Mouse (Mus musculus) layer of hippocampus, adult 18-20 months (tissue): ENCODE measurements around the gene Aqp3. TPM values are rescaled to one million over a fixed set of nuclear protein-coding genes. Genes with fewer than 3 reads are reported as not detected.
"Not testable (repeated sequence)": the region's sequence is repeated elsewhere in the genome, so short reads cannot be mapped to it uniquely, and the experiment has no call there.

Experiments used
- DNase-seq, 2 experiments: peaks; one replicate each; pipeline ENCODE4 v3.0.0; 2022; ENCODE audit warnings: low spot score in 2 of 2
- total RNA-seq, 2 experiments: library from RNA; stranded (reverse); gene quantifications; 2 replicates each; pipeline ENCODE4 v1.2.3; 2021

Aqp3 gene
- total RNA-seq, 2 experiments from 2014 or later, result not detected

DNA sequence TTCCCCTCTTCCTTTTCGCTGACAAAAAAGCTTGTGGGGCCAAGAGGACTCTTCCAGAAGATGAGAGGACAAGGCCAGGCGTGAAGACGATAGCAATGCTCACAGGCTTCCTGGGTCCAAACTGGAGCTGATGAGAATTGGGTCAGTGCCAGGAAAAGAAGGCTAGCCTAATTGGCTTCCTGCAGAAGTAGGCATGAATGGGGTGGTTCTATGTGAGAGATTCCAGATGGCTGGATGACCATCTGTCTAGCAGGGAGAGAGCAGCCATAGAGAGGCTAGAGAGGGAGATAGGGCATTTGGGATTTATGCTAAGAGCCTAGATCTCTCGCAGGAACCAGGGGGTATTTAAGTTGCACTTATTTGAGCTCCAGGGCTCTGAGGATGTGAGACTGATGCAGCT, 9.5 kb upstream of the Aqp3 start:
- no peak for DNase-seq

DNA sequence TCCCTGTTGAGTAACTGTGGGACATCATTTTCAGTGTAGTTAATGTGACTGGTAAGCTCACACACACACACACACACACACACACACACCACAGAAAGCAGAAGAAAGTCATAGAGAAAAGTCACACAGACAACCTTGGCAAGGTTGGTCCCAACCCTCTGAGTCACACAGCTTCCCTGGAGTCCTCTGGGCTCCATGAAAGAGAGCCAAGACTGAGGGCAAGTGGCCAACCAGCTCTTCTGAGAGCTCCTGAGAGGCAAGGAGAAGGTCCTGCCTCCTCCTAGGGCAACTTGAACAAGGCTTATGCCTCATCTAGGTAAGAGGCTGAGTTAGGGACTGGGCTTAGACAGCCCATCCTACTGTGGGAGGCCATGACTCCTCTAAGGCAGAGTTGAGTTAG, 4.9 kb upstream of the Aqp3 start:
- no peak for DNase-seq

DNA sequence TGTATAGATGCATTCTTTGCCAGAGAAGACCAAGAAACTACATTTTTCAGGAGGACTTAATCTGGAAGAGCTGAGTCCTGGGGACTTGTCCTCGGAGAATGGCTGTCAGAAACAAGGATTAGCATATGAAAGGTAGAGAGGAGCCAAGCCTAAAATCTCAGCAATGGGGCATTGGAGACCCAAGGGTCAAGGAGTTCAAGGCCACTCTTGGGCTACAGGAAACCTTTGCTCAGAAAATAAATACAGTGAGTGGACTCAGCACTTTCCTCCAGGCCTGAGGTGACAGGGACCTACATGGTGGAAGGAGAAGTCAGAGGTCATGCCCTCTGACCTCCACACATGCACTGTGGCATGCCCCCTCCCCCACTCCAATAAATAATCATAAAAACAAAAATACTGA, 3.0 kb upstream of the Aqp3 start:
- DNase-seq, result no peak

DNA sequence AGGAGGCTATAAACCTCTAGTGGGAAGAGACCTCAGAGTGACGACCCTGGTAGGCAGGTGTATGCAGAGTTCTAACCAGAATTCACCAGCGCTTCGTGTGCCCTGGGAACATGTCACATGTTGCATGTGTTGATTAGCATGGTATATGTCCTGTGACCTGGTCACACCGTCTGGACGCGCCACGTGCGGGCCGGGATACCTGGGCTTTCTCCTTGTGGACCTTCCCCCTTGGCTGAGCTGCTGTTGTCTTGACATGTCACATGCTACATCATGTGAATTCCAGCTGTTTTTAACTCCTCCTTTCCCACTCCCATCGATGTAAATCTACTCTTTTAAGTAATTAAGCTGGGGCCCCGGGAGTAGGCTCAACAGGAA, 581 bp upstream of the Aqp3 start:
- DNase-seq, result no peak

DNA sequence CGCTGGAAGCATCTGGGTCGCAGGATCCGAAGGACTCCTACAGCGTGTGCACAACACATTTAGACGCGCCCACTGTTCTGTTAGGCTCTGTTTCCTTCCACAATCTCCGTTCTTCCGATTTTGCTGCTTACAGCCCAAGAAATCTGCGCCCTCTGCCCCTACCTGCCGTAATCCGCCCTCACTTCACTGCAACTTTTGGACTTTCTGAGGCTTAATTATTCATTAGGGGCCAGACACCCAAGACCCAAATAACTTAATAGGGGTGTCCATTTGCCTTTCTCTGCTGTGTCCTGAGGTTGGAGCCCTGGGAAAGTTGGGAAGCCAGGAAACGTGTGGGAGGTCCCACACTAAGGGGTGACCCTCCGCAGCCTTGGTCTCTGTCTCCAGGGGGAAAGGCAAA, 602 bp downstream of the Aqp3 start:
- no peak for DNase-seq

DNA sequence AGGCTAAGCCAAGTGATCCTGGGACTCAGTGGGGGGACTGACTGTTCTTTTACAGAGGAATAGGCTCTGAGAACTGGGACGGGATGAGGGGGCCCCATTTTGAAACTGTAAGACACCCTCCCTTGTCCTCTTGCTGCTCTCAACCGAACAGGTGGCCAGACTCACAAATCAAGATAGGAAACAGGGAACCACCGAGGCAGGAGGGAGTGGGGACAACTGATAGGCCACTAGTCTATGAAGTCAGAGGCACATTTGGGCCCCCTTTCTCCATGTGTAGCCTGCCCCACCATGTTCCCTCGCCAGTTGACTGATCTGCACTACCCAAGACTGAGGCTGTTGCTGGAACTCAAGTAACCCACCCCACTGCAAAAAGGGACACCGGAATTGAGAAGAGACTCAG, 1.2 kb downstream of the Aqp3 start:
- DNase-seq, result no peak

DNA sequence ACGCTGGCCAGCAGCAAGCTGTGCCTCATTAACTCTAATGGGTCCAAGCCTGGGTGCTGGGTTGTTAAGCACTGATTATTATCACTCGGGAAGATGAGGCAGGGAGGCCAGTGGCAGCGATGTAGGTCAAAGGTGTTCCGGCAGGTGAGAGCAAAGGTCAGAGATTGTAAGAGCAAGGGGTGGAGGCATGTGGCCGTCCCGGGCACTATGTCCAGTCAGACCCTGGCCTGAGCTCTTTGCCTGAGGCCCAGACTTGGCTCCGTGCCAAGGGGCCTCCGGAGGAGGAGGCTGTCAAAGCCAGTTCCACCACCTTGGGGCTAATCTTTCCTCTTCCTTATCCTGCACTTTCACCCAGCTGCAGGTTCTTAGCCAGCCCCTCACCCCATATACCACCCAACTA, 1.8 kb downstream of the Aqp3 start:
- no peak for DNase-seq

DNA sequence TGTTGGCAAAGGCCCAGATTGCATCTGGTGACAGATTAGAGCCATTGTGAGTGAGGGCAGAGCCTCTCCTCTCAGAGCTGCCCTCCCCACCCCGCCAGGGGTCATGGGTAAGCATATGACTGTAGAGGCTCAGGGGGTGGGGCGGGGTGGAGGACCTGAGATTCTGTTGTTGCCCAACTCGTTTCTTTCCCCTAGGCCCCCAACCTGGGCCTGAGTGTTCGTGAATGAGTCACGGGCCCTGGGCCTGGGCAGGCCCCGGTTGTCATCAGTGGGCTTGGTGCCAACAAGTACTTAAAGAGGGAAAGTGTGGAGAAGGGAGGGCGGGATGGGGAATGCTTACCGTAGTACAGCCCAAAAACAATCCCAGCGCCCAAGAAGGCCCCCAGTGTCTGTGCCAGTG, 3.6 kb downstream of the Aqp3 start:
- DNase-seq, result no peak

DNA sequence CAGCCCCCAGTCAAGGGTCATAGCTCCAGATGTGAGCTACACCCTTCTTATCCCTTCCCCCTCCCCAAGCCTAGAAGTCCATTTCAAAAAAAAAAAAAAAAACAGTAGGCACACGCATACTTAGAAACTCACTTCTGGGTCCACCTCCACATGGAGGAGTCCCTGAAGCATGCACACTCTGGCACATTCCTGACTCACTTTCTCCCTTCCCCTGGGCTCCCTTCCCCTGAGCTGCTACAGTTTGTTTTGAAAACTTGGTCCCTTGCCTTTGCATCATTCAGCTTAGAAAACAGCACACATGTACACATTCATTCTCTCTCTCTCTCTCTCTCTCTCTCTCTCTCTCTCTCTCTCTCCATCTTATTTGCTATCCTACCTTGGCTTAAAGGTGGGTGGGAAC, 5.0 kb downstream of the Aqp3 start:
- no peak for DNase-seq

DNA sequence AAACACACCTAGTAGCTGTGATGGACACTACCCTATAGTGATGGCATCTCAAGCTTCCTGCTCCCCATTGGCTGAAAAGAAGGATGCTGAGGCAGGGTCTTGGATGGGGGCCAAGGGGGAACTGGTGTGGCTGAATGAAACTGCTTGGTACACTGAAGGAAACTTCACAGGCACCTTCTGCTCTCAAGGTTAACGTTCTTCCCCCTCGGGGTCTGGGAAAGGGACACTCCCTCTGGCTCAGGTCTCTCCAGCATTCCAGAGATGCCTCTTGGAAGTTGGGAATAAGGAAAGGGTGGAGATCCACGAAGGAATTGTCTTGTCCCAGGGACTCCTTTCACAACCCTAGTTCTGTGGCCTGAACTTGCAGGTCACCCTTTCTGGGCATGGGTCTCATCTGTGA, 6.6 kb downstream of the Aqp3 start:
- no peak for DNase-seq

DNA sequence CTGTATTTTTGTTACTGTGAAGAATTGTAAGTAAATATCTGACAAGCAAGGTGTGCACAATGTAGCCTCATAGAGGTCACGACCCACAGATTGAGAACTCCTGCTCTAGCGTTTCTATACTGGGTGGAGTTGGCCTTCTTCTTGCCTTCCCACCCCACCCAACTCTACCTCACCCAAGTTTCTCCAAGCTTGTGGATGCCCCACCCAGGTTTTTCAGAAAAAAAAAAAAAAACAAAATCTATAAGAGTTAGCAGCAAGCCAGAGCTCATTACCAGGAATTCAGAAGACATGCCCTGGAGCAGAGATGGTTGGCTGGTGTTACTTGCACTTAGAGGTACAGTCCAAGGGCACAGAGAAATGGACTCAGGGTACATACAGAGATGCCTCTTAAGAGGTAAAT, 8.3 kb downstream of the Aqp3 start:
- DNase-seq, result no peak

DNA sequence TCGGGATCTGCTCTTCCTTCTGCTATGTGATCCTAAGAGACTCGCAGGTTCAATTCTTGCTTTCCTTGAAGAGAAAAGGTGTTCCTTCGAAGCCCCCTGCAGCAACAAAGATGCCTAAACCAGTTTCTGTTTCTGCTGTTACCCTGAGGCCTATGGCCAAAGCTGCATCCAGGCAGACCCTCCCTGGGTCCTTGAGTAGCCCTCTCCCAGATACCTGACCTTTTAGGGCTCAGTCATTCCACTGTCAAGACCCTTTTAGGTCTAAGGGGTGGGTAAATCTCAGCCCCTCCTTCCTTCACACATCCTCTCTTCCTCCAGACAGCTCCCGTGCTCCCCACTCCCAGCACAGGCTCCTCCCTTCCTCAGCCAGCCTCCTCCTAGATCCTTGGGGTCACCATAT, 8.8 kb downstream of the Aqp3 start:
- no peak for DNase-seq

DNA sequence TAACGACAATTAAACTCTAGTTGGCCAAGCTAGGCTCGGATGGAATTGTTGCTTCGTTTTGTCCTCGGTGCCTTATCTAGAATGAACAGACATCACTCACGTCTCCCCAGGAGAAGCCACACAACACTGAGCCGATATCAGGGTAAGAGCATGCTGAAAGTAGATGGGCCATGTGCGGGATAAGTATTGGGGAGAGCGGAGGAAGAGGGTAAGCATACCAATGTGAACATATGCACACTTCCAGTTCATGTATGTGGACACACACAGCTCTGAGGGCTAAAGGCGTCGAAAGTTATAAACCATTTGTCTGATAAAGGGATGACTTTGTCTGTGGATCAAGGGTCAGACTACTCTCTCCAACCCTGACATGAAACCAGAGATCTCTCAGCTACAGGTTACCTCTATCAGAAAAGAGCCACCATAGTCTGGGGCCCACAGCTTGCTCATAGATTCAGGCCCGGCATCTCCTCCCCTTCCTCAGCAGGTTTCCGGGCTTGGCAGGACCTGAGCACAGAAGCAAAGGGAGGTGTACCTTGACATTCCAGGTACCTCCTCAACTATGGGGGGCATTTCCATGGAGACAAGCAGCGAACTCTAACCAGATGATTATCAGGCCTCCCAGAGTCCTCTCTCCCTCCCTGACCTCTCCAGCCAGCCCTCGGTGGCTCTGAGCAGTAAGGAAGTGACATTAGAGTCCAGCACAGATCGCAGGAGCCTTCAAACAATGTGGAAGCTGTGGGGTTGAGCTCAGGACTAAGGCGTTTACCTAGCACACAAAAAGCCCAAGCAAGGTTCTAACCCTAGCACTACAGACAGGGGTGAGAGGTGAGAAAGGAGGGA, 10.3 kb downstream of the Aqp3 start:
- no peak for DNase-seq

DNA sequence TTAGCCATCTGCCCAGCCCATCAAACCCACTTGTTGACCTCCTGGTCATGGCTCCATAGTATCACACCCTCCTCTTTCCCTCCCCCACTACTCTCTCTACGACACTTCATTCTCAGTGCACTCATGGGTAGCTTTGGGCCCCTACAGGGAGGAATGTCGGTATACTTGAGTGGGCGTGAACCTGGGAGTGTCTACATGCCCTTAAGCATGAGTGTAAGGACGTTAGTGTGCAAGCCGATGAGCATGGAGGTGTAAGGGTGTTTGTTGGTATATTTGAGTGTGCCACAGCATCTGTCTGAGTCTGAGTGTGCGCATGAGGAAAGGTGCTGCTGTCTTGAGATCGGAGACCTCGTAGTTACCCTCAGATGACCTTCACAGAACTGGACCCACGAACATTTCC, 11.0 kb downstream of the Aqp3 start:
- no peak for DNase-seq

DNA sequence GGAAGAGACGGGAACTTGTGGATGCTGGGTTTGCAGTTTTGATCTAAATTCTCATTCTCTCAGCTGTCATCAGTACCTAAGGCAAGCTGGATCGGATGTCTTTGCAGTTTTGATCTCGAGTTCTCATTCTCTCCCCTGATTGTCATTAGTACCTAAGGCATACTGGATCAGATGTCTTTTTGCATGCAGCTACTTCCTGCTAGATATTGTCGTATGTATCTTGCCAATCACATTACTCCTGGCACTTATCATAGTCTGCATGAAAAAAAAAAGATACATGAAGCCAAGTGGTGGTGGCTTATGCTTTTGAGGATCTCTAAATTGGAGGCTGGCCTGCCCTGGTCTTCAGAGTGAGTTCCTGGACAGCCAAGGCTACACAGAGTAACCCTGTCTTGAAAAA, 13.2 kb downstream of the Aqp3 start:
- no peak for DNase-seq

DNA sequence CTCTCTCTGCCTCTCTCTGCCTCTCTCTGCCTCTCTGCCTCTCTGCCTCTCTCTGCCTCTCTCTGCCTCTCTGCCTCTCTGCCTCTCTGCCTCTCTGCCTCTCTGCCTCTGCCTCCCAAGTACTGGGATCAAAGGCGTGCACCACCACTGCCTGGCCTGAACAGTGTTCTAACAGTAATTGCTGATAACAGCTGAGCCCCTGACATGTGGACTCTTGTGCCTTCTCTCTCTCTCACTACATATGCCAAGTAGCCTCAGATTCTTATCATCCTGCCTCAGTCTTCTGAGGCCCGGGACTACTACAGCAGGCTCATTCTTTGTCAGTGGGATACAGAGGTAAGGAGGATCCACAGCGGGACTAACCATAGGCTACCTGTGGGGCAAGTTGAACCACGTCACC, 15.2 kb downstream of the Aqp3 start:
- not testable (repeated sequence) for DNase-seq

DNA sequence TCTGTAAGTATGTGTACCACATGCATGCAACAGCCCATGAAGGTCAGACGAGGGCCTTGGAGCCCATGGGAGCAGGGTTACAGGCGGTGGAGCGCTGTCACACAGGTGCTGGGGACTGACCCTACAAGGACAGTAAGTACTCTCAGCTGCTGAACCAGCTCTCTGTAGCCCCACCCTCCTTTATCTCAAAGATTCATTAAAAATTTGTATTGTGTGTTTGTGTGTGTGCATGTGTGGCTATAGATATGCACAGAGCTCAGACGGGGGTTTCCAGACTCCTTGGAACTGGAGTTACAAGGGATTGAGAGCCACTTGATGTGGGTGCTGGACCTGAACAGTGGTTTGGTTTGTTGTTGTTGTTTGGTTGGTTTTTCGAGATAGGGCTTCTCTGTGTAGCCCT, 16.2 kb downstream of the Aqp3 start:
- DNase-seq, result no peak

DNA sequence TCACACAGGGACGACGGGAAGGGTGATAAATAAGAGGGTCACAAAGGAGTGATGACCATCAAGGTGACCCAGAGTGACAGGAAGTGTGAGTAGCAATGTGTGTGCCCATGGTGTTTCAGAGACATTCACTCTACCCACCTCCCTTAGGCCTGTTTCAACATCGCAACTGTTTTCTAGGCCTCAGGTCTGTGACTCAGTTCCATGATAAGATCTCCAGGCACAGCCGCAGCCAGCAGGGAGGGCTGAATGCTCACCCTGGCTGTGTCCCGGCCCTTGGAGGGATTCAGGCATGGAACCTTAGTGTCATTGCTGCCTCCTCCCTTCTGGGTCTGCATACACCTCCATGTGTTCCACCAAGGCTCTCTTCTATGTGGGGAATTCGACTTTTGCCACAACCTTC, 19.3 kb downstream of the Aqp3 start:
- DNase-seq, result no peak

DNA sequence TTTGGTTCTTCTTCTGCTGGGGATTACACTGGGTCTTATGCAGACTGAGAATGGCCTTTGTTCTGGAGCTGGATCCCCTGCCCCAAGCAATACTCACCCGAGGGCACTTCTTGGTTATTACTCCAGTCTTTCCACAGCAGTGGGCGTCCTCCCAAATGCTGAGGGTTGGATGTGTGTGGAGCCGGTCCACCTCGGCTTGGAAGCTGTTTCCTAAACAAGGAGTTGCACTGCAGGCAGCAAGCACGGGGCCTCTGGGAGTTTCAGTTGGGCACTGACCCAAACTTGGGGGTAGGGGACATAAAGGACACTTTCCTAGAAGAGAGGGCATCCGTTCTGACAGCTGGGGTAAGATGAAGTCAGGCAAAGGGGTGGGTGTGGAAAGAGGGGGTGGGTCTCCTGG, 23.5 kb downstream of the Aqp3 start:
- DNase-seq, result no peak

DNA sequence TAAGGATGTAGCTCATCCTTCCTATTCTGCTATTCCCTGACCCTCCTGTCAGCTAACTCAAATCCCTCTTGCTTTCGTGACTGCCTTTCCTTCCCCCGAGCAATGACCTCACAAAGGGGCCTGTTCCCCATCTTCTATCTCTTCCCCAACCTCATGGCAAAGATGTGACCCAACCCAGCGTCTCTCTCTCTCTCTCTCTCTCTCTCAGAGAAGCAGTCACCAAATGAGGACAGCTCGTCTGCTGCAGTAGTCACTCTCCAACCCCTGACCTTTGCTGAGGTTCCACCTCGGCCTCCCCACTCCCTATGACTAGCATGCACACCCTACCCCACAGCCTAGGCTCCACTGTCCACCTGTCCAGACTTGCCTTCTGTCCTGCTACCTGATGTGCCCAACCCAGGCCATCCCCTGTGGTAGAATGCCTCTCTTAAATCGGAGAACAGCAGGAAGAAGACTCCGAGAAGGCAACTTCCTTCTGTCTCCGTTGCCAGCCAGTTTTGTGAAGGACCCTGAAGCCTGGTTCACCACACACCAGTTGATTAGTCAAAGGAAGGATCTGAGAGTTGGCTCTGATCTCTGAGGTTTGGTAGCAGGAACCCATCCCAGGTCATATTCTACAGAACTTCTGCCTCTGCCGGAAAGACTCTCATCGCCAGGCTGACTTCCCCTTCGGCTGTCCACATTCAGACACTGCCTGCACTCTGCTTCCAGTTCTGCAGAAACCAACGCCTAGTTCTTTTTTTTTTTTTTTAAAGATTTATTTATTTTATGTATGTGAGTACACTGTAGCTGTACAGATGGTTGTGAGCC, 24.8 kb downstream of the Aqp3 start:
- DNase-seq, result no peak

DNA sequence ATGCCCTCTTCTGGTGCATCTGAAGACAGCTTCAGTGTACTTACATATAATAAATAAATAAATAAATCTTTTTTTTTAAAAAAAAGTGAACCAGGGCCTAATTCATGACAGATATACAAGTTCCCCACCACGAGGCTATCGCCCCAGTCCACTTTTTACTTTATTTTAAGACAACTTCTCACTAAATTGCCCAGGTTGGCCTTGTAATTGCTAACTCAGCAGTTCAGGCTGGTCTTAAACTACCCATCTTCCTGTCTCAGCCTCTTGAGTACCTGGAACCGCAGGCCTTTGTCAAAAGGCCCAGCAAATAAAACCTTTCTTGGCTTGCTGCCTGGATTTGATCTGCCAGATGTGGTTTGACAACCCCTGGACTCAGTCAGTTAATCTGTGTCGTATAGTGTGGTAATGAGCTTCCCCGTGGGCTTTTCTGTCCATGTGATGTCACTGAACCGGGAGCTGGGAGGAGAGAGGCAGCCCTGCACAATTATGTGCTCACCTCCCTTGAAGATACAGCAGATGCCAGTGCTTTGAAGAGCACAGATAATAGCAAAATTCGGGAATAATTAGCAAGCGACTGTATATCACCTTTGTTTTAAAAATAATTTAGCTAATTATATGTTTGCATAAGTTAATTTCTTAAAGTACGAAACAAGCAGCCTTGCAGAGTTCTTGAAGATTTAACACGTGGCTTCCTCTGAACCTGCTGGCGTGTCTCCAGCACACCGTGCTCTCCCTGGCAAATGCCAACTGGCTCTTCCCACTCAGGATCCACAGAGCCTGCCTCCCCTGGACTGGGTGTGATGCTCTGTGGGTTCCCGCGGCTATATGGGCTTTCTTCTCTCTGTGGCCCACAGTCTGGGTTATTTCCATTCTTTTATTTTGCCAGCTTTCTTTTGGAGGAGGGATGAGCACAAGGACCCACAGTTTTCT, 26.2 kb downstream of the Aqp3 start:
- no peak for DNase-seq

DNA sequence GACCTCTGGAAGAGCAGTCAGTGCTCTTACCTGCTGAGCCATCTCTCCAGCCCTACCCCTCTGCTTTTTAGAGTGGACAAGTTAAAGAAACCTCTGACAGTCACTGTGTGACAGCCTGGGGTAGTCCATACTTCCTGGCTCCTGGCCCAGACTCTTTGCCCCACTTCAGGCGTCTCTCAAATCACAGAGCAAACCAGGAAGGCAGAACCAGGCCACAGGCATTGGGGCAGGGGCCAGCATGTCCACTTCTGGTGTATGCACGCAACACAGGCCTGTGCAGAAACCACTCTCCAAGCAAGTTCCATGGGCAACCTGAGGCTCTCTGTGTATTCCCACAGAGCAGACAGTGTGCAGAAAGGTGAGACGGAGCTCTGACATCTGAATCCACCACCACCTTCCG, 32.8 kb downstream of the Aqp3 start:
- no peak for DNase-seq
